Mouse (Mus musculus) forelimb bud, embryonic 11.5 days (tissue): ENCODE results near the gene Slc39a1.
"Not testable (repeated sequence)": the region's sequence is repeated elsewhere in the genome, so short reads cannot be mapped to it uniquely, and the experiment has no call there.

Source experiments
- DNase-seq: peaks from one replicate; pipeline ENCODE4 v3.0.0-alpha.2; 2012; ENCODE audit warnings: low read depth, low spot score

Slc39a1 gene

GRCm38 (mm10) chr3:90241669-90242358 lies 6.2 kb upstream of the Slc39a1 start:
- DNase-seq, result no peak

GRCm38 (mm10) chr3:90242984-90243775 lies 4.8 kb upstream of the Slc39a1 start, which contains the start of gene Creb3l4:
Gene Creb3l4 (minus strand): TSS chr3:90243512.
- peak; percentile 72 for DNase-seq

- DNase-seq, result no peak
These were observed 2.6 kb upstream of the Slc39a1 start for GRCm38 (mm10) chr3:90245406-90245805.

- DNase-seq, result no peak
These were observed 377 bp upstream of the Slc39a1 start for GRCm38 (mm10) chr3:90247630-90247959.

GRCm38 (mm10) chr3:90248746-90249100 lies 751 bp downstream of the Slc39a1 start:
- DNase-seq, result no peak

- no peak for DNase-seq
These were observed 2.8 kb downstream of the Slc39a1 start for GRCm38 (mm10) chr3:90250791-90251190.

DNA sequence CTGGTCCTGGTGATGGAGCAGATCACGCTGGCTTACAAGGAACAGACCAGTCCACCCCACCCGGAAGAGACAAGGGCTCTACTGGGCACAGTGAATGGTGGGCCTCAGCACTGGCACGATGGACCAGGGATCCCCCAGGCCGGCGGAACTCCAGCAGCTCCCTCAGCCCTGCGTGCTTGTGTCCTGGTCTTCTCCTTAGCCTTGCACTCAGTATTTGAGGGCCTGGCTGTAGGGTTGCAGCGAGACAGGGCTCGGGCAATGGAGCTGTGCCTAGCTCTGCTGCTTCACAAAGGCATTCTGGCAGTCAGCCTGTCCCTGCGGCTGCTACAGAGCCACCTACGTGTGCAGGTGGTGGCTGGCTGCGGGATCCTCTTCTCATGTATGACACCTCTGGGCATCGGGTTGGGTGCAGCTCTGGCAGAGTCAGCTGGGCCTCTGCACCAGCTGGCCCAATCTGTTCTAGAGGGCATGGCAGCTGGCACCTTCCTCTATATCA lies 3.8 kb downstream of the Slc39a1 start:
- not testable (repeated sequence) for DNase-seq

DNA sequence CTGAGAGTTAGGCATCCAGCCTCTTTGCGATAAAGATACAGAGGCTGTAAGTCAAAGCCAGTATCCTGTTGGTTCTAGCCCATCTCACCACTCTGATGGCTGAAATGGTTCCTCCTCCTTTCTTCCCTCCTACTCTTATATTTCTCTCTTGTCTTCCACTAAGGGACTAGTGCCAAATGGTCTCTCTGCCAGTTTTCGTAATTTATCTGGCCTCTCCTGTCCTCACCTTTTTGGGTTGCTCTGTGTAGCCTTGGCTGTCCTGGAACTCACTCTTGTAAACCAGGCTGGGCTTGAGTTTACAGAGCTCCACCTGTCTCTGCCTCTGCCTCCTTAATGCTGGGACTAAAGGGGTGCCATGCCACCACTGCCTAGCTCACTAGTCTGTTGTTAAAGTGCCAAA lies 4.7 kb downstream of the Slc39a1 start:
- DNase-seq, result not testable (repeated sequence)

GRCm38 (mm10) chr3:90253174-90253573 lies 5.2 kb downstream of the Slc39a1 start:
- not testable (repeated sequence) for DNase-seq

GRCm38 (mm10) chr3:90253653-90254418 lies 5.9 kb downstream of the Slc39a1 start, which contains the start of gene Crtc2:
Gene Crtc2 (plus strand): TSS chr3:90254163.
- DNase-seq, result peak; percentile 97

DNA sequence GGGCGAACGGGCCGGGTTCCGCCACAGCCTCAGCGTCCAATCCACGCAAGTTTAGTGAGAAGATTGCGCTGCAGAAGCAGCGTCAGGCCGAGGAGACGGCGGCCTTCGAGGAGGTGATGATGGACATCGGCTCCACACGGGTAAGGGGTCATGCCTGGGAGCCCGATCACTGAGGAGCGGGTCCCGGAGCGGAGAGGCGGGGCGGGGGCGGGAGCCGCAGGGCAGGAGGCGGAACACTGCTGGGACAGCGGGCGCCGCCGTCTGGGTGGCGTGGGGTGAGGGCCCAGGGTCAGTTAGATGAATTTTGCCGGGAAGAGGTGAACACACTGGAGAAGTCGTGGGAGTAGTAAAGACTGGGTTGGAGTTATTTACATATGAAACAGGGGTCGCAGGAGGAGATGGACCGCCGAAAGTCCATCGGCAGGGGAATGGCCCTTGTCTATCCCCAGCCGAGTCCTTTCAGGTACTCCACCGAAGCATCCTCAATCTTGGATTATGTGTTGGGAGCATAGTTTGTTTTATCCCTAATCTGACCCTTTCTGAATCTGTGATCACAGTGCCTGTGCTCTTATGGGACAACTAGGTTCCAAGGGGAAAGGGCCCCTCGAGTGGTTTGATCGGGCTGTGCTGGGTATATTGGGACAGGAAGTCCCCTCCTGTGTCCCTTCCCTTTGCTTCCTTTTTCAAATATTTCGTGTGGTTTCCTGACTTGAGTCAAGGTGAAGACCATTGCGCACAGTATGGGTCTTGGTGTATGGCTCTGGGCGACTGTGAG lies 6.6 kb downstream of the Slc39a1 start:
- DNase-seq, result peak; percentile 19

- no peak for DNase-seq
These were observed 7.2 kb downstream of the Slc39a1 start for GRCm38 (mm10) chr3:90255194-90255565.

GRCm38 (mm10) chr3:90255784-90256353 lies 7.9 kb downstream of the Slc39a1 start:
- DNase-seq, result no peak

- DNase-seq, result no peak
These were observed 9.0 kb downstream of the Slc39a1 start for GRCm38 (mm10) chr3:90256731-90257530.

DNA sequence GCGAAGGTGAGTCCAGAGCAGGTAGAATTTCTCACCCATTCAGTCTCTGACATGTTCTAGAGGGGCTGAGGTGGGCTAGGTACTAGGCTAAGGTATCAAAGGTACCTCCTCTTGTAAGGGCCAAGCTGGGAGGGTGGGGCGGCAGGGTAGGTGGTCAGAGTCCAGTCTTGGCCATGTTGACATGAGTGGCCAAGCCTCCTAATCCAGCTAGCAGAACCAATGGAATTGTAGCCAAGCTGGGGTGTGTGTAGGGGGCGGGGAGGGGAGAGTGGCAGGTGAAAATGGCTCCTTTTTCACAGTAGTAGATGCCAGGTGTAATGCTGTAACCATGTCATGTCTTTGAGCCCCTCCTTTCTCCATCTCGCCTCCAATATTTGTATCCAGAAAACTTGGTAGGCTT lies 10.5 kb downstream of the Slc39a1 start:
- DNase-seq, result no peak

DNA sequence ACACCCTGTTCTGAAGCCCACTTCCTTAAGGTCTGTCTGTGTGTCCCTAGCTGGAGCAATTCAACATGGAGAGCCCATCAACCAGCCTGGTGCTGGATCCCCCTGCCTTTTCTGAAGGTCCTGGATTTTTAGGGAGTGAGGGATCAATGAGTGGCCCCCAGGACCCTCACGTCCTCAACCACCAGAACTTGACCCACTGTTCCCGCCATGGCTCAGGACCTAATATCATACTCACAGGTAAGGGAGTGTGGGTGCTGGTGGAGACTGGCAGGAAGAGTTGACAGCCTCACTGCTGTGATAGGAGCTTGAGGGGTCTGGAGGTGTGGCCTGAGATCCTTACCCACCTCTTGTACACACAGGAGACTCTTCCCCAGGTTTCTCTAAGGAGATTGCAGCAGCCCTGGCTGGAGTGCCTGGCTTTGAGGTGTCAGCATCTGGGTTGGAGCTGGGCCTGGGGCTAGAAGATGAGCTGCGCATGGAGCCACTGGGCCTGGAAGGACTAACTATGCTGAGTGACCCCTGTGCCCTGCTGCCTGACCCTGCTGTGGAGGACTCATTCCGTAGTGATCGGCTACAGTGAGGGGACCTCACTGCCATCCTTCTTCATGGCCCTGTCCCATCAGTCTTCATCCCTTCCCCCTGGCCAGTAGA lies 15.3 kb downstream of the Slc39a1 start:
- no peak for DNase-seq

- DNase-seq, result no peak
These were observed 16.7 kb downstream of the Slc39a1 start for GRCm38 (mm10) chr3:90264687-90265033.

- peak; percentile 79 for DNase-seq
These were observed 17.3 kb downstream of the Slc39a1 start, which contains the start of gene Dennd4b for GRCm38 (mm10) chr3:90265034-90265931. Gene Dennd4b (plus strand): TSS chr3:90265185.
